Mouse (Mus musculus) kidney, embryonic 14.5 days (tissue): ENCODE results near the gene Traf2. TPM values are rescaled to one million over a fixed set of nuclear protein-coding genes. Genes with fewer than 3 reads are reported as not detected.

ENCODE experiments used
- ATAC-seq: fragments of 200-750 bp; cut with Nextera tagmentation; 2 replicates; pipeline ENCODE4 v1.8.0; 2017; ENCODE audit warnings: moderate number of reproducible peaks, mild to moderate bottlenecking, moderate TSS enrichment, moderate library complexity; ENCODE audit not compliant: low FRiP score, low TSS enrichment
- H3K27ac ChIP-seq: fragments of 300-500 bp; sonication (generic); 2 replicates; pipeline ENCODE4 v1.5.1; 2014; ENCODE audit warnings: low read depth, mild to moderate bottlenecking, low read length, moderate library complexity, mixed read lengths
- H3K27me3 ChIP-seq: fragments of 300-500 bp; sonication (generic); 2 replicates; pipeline ENCODE4 v1.6.1; 2014; ENCODE audit warnings: mild to moderate bottlenecking, low read length; ENCODE audit not compliant: control insufficient read depth, insufficient read depth
- H3K36me3 ChIP-seq: fragments of 300-500 bp; sonication (generic); 2 replicates; pipeline ENCODE4 v1.6.1; 2014; ENCODE audit warnings: low read length, mixed read lengths; ENCODE audit not compliant: control insufficient read depth, insufficient read depth
- H3K4me1 ChIP-seq: fragments of 300-500 bp; sonication (generic); 2 replicates; pipeline ENCODE4 v1.6.1; 2014; ENCODE audit warnings: low read length, mixed read lengths; ENCODE audit not compliant: control insufficient read depth, insufficient read depth
- H3K4me2 ChIP-seq: fragments of 300-500 bp; sonication (generic); replicated peaks from 2 replicates; pipeline ENCODE4 v1.6.1; 2014; ENCODE audit warnings: low read depth, mild to moderate bottlenecking, low read length
- H3K4me3 ChIP-seq: fragments of 300-500 bp; sonication (generic); 2 replicates; pipeline ENCODE4 v1.5.1; 2014; ENCODE audit warnings: mild to moderate bottlenecking, low read length
- H3K9ac ChIP-seq: fragments of 300-500 bp; sonication (generic); 2 replicates; pipeline ENCODE4 v1.6.1; 2014; ENCODE audit warnings: low read depth, mild to moderate bottlenecking, low read length, moderate library complexity
- H3K9me3 ChIP-seq: fragments of 300-500 bp; sonication (generic); 2 replicates; pipeline ENCODE4 v1.6.1; 2016; ENCODE audit warnings: low read length; ENCODE audit not compliant: control insufficient read depth
- WGBS: fragments of 180-500 bp; shearing (Covaris S2); extraction: QIAGEN DNeasy Blood & Tissue Kit; methylation state at CpG from one replicate; pipeline ENCODE4 v1.1.7; 2014; 5-methylcytosine and 5-hydroxymethylcytosine counted together
- polyA plus RNA-seq: library from polyadenylated mRNA; unstranded; fragments of >200 nt; fragmentation: Nextera tagmentation; extraction: Ambion mirVana; gene quantifications from 2 replicates; pipeline ENCODE4 v1.2.1, GENCODE M21; 2014

The Traf2 gene
- polyA plus RNA-seq, 1 experiment from 2014 or later, result 34.0 TPM

DNA sequence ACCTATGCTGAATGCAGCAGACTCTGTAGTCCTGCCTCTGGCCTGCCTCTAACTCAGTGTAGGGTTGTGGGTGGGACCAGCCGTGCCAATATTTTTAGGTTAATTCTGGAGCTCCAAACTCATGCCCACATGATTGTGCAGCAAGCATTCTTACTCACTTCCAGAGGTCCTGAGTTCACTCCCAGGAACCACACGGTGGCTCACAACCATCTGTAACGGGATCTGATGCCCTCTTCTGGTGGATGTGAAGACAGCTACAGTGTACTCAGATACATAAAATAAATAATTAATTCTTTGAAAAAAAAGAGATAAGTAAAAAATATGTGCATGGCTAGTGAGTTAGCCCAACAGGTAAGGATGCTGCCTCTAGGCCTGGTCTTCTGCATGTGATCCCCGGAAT lies 50.3 kb downstream of the Traf2 start:
- Histone ChIP-seq H3K27ac (no peak overlapping the region), H3K9ac (no peak overlapping the region), H3K36me3 (no peaks in the 10 kb centered on the region), H3K4me1 (peaks cover 18% of the 10 kb centered on the region), H3K4me3 (no peak overlapping the region), H3K9me3 (no peaks in the 10 kb centered on the region), H3K27me3 (no peaks in the 10 kb centered on the region), H3K4me2 (no peak overlapping the region)
- ATAC-seq, result no peak
- WGBS, result 45% methylated on average over 4 of the region's 4 CpGs

DNA sequence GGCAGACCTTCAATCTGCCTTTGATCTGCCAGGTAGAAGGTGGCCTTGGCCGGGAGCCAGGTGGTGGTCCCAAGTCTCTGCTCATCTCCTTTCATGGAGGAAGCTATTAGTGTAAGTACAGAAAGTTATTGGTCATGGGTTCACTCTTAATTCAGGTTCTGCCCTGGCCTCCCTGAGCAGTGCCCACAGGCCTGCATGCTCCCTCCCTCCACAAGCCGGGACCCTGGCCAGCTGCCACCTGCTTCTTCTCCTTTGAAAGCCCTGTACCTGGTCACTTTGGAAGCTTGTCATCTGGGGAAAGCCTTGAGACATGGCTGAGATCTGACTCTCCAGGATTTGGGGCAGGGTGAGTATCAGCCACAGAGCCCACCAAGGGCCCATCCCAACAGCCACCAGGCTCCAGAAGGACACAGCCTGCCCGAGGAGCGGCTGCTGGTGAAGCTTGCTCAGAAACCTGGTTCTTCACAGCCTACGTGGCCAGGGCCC lies 53.2 kb downstream of the Traf2 start, which contains the start of gene Lcn12:
Gene Lcn12, minus strand, starts transcription at position 436 of the 486 bp plus-strand sequence.
- no peak within 1 kb of the TSS for H3K4me2 ChIP-seq
- H3K9ac ChIP-seq, result no peak within 1 kb of the TSS
- H3K27ac ChIP-seq, result no peak within 1 kb of the TSS
- H3K4me3 ChIP-seq, result no peak within 1 kb of the TSS
- H3K36me3 ChIP-seq, result no peaks in the 10 kb centered on the region
- no peak for ATAC-seq
- H3K9me3 ChIP-seq, result no peaks in the 10 kb centered on the region
- H3K27me3 ChIP-seq, result no peaks in the 10 kb centered on the region
- H3K4me1 ChIP-seq, result 0 out of 2 replicates have a peak, but pooled peaks cover 11% of the 10 kb centered on the region
- 83% methylated on average over 5 of the region's 5 CpGs for WGBS

DNA sequence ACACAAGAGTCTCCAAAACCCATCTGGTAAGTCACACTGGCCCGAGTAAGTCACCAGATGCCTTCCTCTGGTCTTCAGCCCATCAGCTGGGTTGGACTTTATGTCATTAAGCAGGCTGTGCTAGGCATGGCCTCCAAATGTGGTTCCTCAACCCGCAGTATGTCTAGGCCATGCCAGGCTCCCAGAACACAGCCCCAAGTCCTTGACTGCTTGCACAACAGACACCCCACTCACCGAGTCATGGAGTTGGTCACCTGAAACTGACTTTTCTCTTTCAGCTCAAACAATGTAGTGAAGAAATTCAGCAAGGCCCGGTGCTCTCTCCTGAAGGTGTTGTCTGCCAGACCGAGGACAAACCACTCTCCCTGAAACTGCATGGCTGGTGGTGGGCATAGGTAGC lies 53.8 kb downstream of the Traf2 start:
- Histone ChIP-seq H3K27ac (no peak overlapping the region), H3K36me3 (no peaks in the 10 kb centered on the region), H3K27me3 (no peaks in the 10 kb centered on the region), H3K9ac (no peak overlapping the region), H3K4me2 (no peak overlapping the region), H3K9me3 (no peaks in the 10 kb centered on the region), H3K4me3 (no peak overlapping the region), H3K4me1 (0 out of 2 replicates have a peak, but pooled peaks cover 8% of the 10 kb centered on the region)
- whole genome bisulfite sequencing, result 87% methylated on average over 5 of the region's 5 CpGs
- no peak for ATAC-seq

DNA sequence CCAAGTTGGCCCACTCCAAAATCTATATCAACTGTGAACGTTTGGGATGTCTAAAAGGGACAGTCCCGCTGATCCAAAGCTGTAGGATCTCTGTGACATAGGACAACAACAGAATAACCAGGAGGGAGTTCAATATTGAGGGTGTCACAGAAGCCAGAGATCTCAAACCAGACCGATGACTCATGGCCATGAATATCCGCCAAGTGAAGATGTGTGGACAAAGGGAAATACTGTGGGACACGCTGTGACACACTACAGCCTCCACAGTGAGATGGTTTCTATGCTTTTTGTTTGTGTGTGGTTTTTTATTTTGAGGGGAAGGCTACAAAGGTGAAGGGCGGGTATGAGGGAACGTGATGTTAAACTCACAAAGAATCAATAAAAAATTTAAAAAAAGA lies 58.1 kb downstream of the Traf2 start:
- no peaks in the 10 kb centered on the region for H3K36me3 ChIP-seq
- ATAC-seq, result no peak
- no peaks in the 10 kb centered on the region for H3K27me3 ChIP-seq
- WGBS, result 85% methylated on average over 7 of the region's 7 CpGs
- H3K4me2 ChIP-seq, result no peak overlapping the region
- no peak overlapping the region for H3K9ac ChIP-seq
- H3K4me1 ChIP-seq, result no peaks in the 10 kb centered on the region
- no peaks in the 10 kb centered on the region for H3K9me3 ChIP-seq
- H3K27ac ChIP-seq, result no peak overlapping the region
- no peak overlapping the region for H3K4me3 ChIP-seq

DNA sequence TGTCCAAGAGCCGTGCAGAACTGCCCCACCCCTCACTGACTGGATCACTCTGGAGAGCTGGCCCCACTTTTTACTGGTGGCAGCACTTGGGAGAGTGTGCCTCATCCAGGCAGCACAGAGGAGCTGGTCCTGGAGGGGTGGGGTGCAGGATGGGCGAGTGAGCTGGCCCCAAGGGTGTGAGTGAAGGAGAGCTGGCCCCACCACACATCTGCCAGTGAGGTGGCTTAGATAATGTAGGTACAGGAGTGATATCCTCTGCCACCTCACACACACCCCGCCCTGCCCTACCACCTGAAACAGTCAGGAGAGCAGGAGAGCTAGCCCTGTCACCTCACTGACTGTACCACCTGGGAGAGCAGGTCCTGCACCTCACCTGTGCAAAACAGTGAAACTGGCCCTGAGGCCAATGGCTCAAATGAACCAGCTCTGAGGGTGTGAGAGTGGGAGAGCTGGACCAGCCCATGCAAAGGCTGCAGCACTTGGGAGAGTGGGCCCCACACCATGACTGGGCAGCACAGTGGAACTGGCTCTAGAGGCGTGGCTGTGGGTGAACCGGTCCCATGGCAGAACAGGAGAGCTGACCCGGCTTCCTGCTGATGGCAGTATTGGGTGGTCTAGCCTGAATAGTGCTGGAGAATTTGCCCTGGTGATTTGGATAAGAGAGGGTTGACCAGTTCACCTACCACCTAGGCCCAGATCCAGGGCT lies 58.6 kb downstream of the Traf2 start:
- no peak overlapping the region for H3K4me2 ChIP-seq
- no peak overlapping the region for H3K4me3 ChIP-seq
- H3K4me1 ChIP-seq, result no peaks in the 10 kb centered on the region
- H3K36me3 ChIP-seq, result no peaks in the 10 kb centered on the region
- H3K9ac ChIP-seq, result no peak overlapping the region
- no peaks in the 10 kb centered on the region for H3K9me3 ChIP-seq
- no peaks in the 10 kb centered on the region for H3K27me3 ChIP-seq
- no peak for ATAC-seq
- 77% methylated on average over 6 of the region's 6 CpGs for WGBS
- no peak overlapping the region for H3K27ac ChIP-seq

DNA sequence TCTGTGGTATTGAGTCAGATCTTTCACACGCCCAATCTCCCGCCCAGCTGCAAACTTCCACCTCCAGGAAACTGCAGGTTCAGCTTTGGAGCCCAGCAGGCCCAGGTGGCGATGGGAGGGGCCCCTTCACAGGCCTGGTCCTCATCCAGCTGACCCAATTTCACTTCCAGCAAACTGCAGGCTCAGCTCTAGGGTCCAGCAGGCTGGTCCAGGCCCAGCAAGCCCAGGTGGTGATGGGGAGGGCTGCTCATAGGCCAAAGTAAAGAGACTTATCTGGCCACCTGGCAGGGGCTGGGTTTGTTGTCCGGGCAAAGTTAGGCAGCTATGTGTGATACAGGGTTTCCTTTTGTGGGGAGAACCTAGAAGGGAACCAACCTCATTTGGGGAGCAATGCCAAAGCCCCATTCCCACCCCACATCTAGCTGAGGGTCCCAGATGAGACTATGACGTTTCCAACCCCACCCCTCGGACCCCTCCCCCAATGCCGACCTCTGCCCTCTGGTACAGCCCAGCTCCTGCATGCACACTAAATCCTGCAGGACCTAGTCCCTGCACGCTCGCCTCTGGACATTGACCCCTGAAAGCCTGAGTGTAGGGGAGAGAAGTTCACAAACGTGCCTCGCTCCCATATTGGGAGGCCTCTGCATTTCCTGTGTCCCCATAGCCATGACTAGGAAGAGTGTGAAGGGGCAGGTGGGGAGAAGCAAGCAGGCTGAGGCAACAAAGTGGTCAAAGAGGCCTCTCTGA lies 61.7 kb downstream of the Traf2 start:
- Histone ChIP-seq H3K4me1 (no peaks in the 10 kb centered on the region), H3K9me3 (no peaks in the 10 kb centered on the region), H3K27ac (no peak overlapping the region), H3K4me3 (no peak overlapping the region), H3K4me2 (no peak overlapping the region), H3K9ac (no peak overlapping the region), H3K27me3 (no peaks in the 10 kb centered on the region), H3K36me3 (no peaks in the 10 kb centered on the region)
- WGBS, result 66% methylated on average over 11 of the region's 11 CpGs
- ATAC-seq, result no peak

DNA sequence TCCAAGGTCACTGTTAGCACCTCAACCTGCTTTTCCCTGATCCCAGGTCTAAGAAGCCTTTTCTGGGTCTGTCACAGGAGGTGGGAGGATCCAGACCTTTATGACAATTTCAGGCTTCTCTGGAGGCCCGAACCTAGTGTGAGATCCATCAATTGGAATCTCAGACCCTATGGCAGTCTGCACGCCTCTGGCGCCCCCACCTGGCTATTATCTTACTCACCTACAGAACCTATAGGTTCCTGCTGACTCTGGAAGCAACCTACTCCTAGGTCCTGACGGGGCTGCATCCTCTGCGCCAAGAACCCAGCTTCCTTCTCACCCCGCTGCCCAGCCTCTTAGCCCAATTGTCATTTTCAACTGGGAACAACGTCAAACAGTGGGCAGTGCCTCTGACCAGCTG lies 63.8 kb downstream of the Traf2 start:
- H3K27me3 ChIP-seq, result no peaks in the 10 kb centered on the region
- ATAC-seq, result no peak
- H3K36me3 ChIP-seq, result no peaks in the 10 kb centered on the region
- no peak overlapping the region for H3K27ac ChIP-seq
- H3K4me3 ChIP-seq, result no peak overlapping the region
- no peaks in the 10 kb centered on the region for H3K9me3 ChIP-seq
- no peak overlapping the region for H3K9ac ChIP-seq
- H3K4me2 ChIP-seq, result no peak overlapping the region
- H3K4me1 ChIP-seq, result no peaks in the 10 kb centered on the region
- 27% methylated on average over 7 of the region's 7 CpGs for WGBS

DNA sequence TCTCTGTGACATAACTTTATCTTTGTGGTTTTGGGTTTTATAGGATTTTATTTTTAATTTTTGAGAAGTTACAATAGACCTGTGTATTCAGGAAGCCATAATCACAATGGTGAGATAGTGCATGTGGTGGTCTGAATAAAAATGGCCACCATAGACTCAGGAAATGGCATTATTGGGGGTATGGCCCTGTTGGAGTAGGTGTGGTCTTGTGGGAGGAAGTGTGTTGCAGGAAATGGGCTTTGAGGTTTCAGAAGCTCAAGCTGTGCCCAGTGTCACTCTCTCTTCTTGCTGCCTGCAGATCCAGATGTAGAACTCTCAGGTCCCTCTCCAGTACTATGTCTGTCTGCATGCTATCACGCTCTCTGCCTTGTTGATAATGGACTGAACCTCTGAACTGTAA lies 66.2 kb downstream of the Traf2 start:
- no peak overlapping the region for H3K4me3 ChIP-seq
- H3K9me3 ChIP-seq, result no peaks in the 10 kb centered on the region
- H3K9ac ChIP-seq, result no peak overlapping the region
- H3K27ac ChIP-seq, result no peak overlapping the region
- no peak for ATAC-seq
- 90% methylated on average over 1 of the region's 1 CpGs for WGBS
- no peaks in the 10 kb centered on the region for H3K4me1 ChIP-seq
- no peak overlapping the region for H3K4me2 ChIP-seq
- no peaks in the 10 kb centered on the region for H3K27me3 ChIP-seq
- H3K36me3 ChIP-seq, result no peaks in the 10 kb centered on the region
